Mouse (Mus musculus) heart, adult 11 months (tissue): ENCODE results near the gene Tacr3.

Experiments used
- DNase-seq: peaks from one replicate; pipeline ENCODE4 v3.0.0; 2022

Tacr3 gene

DNA sequence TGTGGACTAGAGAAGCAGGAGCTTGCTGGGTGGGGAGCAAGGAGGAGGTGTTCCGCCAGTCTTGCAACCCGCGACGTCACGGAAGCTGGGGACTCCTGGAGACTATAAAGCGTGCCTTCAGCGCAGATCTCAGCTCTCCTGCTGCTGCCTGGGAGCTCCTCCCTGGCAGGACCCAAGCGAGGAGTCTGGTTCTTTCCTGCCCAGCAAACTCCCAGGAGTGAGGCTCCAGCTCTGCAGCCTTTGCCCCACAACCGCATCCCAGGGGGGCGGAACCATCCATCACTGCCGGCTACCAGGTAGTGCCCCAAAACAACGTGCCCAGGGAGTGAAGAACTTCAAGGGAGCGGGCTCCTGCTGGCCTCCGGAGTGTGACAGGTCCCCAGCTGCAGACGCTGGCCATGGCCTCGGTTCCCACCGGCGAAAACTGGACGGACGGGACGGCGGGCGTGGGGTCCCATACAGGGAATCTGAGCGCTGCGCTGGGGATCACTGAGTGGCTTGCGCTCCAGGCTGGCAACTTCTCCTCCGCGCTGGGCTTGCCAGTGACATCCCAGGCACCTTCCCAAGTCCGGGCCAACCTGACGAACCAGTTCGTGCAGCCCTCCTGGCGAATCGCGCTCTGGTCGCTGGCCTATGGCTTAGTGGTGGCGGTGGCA lies at the start of gene Tacr3:
TSS of gene Tacr3 (plus strand) at position 133 of the 656 bp plus-strand sequence.
- DNase-seq: peak; percentile 79

DNA sequence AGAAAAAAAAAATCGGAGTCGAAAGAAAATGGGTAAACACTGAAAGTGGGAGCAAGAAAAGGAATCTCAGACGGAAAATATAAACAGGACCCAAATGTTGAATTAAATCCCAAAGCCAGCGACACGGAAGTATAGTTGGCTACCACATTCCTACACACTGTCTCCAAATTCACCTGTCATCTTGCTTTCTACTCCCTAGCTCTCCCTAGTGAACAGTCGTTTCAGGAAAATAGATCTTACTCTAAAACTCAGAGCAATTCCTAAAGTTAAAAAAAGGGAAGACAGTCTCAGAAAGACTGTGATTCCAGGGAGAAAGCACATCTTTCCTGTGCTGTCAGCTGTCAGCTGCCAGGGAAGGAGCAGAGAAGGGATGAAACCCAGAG lies 324 bp upstream of the Tacr3 start:
- DNase-seq: no peak

DNA sequence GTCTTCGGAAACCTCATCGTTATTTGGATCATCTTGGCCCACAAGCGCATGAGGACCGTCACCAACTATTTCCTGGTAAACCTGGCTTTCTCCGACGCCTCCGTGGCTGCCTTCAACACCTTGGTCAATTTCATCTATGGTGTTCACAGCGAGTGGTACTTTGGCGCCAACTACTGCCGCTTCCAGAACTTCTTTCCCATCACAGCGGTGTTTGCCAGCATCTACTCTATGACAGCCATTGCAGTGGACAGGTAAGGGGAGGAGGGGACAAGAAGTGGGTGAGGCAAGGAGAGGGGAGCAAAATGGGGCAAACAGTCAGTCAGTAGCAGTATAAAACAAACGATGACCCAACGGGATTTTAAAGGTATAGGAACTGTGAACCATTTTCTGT lies 719 bp downstream of the Tacr3 start:
- no peak for DNase-seq

DNA sequence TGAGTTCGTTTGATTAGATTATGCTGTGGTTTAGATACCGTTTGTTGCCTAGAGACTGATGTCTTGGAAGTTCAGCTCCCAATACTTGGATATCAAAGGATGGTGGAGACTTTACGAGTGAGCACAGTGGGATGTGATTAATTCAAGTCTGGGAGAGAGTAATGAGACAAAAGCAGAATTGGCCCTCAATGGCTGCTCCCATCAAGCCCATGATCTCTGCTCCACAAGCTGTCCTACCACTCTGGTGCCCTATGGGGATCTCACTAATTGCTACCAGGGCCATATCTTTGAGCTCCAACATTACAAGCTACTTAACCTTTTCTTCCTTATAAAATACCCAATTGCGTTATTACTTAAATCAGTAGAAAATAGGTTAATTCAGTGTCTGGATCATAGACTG lies 22.5 kb downstream of the Tacr3 start:
- no peak for DNase-seq

DNA sequence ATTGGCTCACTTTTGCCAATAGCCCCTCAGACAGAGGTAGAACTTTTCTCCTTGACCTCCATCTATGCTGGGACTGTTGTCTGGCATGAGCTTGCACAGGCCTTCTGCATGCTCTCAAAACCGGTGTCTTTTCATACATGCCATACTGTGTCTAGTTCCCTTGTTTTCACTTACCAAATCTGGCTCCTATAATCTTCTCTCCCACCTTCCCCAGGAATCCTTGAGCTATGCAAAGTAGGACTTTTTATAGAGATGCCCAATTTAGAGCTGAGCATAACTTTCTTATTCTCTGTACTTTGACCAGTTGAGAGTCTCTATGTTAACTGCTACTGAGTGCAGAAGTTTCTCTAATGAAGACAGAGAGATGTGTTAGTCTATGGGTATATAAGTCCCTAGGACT lies 48.9 kb downstream of the Tacr3 start:
- DNase-seq: no peak

DNA sequence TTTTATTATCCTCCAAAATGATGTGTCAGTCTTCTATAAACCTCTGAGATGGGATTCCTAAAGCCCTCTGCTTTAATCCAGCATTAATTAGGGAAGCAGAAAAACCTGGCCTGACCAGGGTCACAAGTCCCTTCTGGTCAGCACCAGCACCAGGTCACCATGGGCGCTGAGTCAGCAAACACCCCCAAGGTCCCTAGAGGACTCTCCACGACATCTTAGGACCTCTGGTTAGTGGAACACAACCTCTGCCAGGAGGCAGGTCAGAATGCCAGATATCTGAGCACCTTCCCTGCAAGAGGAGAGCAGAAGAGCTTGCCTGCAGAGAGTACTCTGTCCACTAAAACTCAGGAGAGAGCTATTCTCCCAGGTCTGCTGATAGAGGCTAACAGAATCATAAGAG lies 67.0 kb downstream of the Tacr3 start:
- peak; percentile 66 for DNase-seq

DNA sequence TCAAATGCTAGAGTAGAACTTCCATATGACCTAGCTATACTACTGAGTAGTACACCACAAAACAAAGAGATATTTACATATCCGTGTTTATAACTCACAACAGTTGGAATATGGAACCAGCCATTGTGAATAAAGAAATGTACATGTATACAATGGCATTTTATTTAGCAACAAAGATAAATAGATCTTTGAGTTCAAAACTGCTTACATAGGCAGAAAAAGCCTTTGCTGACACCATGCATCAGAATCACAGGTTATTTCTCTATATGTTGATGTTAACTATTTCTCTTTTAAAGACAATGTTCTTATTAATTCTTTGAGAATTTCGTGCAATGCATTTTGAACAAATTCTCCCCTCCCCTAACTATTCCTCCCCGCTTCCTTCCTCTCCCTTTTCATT lies 80.1 kb downstream of the Tacr3 start:
- DNase-seq: no peak

DNA sequence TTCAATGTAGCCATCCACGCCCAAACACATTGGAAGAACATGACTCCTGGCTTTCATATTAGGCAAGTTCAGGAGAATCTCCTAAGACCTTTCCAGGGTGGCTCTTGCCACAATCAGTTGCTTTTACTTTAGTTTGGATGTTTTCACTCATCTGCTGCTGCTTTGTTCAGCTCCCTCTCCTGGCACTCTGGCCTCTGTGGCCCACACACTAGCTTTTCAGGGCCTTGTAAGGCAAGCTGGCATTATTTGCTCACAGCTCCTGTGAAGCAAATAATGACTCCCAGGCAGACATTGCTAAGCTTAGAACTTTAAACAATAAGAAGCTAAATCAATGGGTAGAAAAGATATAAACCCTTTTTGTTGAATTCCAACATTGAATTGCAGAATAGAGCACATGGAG lies 105.9 kb downstream of the Tacr3 start:
- no peak for DNase-seq

DNA sequence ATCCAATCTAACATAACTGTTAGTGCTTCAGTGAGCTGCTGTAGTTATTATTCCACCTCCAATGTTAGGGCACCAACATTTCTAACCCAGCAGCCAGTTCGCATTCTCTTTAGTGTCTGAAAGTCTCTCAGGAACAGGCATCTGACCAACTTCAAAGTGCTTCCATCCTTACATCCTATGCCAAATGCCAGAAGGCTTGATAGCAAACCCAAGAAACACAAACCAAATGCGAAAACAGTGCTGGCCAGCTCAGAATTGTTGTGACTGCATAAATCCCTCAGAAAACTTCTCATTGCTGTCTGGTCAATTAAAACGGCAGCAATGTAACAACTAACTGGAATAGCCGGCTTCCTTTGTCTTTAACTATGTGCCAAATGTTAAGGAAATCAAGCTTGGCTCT lies 106.7 kb downstream of the Tacr3 start:
- DNase-seq: no peak

DNA sequence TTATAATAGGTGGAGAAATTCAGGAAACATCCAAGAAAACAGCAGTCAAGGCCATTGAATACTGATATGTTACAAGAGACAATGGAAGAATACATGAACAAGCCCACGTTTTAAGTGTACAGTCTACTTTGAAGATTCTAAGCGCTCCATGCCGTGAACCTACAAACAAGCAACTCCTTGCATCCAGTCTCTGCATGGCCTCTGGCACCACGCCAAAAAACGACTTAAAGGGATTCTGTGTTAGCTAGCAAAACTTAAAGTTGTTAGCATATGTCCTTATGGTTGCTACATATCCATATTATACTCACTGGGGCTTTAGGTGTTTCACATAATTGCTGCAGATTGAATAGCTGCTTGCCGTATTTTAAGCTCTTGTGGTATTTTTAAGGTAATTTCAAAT lies 134.7 kb downstream of the Tacr3 start:
- DNase-seq: no peak

DNA sequence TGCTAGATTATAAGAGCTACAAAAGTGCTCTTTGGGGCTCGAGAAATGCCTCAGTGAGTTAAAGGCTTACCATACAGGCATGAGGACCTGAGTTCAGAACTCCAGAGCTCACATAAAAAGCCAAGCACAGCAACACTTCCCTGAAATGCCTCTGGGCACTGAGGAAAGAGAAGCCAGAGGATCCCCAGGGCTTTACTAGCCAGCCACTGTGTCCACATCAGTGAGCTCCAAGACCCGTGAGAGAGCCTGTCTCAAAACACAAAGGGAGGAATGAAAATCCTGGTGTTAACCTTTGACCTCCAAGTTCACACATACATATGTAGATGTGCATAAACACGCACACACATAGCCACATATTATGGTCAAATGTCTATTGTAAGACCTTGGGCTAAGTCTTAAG lies 150.1 kb downstream of the Tacr3 start:
- no peak for DNase-seq

DNA sequence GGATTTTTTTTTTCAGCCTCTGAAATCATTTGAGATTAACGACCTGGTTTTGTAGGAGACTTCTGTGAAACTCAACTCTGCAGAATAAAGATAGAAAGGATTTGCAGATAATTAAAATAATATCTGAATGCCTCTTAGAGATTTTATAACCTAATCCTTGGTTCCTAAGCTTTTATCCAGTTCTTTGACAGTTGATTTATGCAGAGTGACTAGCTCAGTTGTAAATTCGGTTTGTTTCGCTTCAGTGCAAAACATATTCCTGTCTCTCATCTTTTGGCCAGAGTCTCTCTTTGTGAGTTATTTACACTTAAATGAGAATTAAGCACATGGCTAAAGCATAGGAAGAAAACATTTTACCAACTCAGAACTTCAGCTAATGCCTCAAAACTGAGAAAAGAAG lies 151.3 kb downstream of the Tacr3 start:
- no peak for DNase-seq
